In the genomic region with DNA sequence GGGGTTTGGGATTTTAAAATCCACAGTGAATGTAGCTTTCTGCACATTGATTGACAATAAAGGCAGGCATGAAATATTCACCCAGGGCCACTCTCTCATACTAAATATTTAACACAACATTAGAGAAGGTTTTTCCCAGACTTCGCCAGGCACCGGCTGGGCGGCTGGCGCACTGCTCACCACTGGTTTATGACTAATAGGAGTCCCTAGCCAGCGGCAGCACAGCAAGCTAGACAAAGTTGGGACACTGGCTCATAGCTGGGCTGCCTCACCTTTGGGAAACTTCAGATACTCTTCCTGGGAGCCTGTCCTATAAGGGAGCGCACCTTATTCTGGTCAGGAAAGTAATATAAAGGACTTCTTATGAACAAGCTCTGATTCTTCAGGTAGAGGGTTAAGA, we compare ENCODE assay signal across 29 mouse cellular contexts. TPM values are rescaled to one million over a fixed set of nuclear protein-coding genes. Genes with fewer than 3 reads are reported as not detected.
DNase-seq lines count a peak whose midpoint lies in the region; ATAC-seq and TF ChIP-seq lines count a peak whose summit lies in the region.
"Had no signal": no experiment of that assay in that cellular context is flagged by ENCODE, and none has a peak within 500 bp of the region (broad histone marks: within the 10 kb centered on the region; RNA-seq: fewer than 3 reads in every experiment).

No protein-coding gene starts in this region.

- no peaks in the 10 kb centered on the region for H3K9me3 ChIP-seq in kidney, embryonic 15.5 days (replicated peaks)
- H3K9me3 ChIP-seq in limb, embryonic 12.5 days: no peaks in the 10 kb centered on the region
- H3K9me3 ChIP-seq in neural tube, embryonic 13.5 days: no peaks in the 10 kb centered on the region
- H3K9me3 ChIP-seq in liver, embryonic 11.5 days (ENCODE audit: control insufficient read depth, low read length): no peaks in the 10 kb centered on the region
- H3K9me3 ChIP-seq: embryonic facial prominence, embryonic 13.5 days; forebrain, embryonic 12.5 days; heart, embryonic 13.5 days; hindbrain, embryonic 12.5 days; midbrain, embryonic 10.5 days had no signal

- peaks cover 84% of the 10 kb centered on the region for H3K27me3 ChIP-seq in kidney, embryonic 15.5 days
- no peaks in the 10 kb centered on the region for H3K27me3 ChIP-seq in C2C12 (ENCODE audit: control insufficient read depth, insufficient read depth, insufficient read length)
- H3K27me3 ChIP-seq in limb, embryonic 12.5 days: peaks cover 95% of the 10 kb centered on the region
- H3K27me3 ChIP-seq in neural tube, embryonic 13.5 days: peaks cover 99% of the 10 kb centered on the region
- peaks cover 100% of the 10 kb centered on the region for H3K27me3 ChIP-seq in liver, embryonic 11.5 days (replicated peaks; ENCODE audit: control insufficient read depth, insufficient read depth, low read length)

- no peak overlapping the region for H3K27ac ChIP-seq in kidney, embryonic 15.5 days
- H3K27ac ChIP-seq in limb, embryonic 12.5 days: peak overlapping the region; percentile 89
- peak overlapping the region; percentile 38; the same call in 1 of the 2 replicates for H3K27ac ChIP-seq in neural tube, embryonic 13.5 days (replicated peaks)
- H3K27ac ChIP-seq in liver, embryonic 11.5 days (ENCODE audit: low read depth, low read length): no peak overlapping the region
- H3K27ac ChIP-seq: embryonic facial prominence, embryonic 13.5 days; forebrain, embryonic 12.5 days; heart, adult 2 months; heart, embryonic 13.5 days; hindbrain, embryonic 12.5 days; midbrain, embryonic 10.5 days had no signal

- H3ac ChIP-seq in C2C12 (ENCODE audit: control insufficient read depth, insufficient read length, low read depth): peak overlapping the region; percentile 18

- 30% methylated on average over 6 of the region's 6 CpGs for WGBS in kidney, embryonic 15.5 days
- WGBS in limb, embryonic 12.5 days: under 1% methylated on average over 6 of the region's 6 CpGs
- WGBS in neural tube, embryonic 13.5 days: 3% methylated on average over 6 of the region's 6 CpGs
- WGBS in liver, embryonic 11.5 days: 7% methylated on average over 6 of the region's 6 CpGs

- H3K79me2 ChIP-seq in C2C12 (ENCODE audit: control insufficient read depth, insufficient read depth): peaks cover 89% of the 10 kb centered on the region

- peaks cover 46% of the 10 kb centered on the region for H3K79me3 ChIP-seq in C2C12 (ENCODE audit: low read depth)

- peak overlapping the region; percentile 59 for H3K4me3 ChIP-seq in kidney, embryonic 15.5 days (replicated peaks)
- peak overlapping the region; percentile 88 for H3K4me3 ChIP-seq in C2C12 (ENCODE audit: insufficient read depth, poor library complexity, severe bottlenecking)
- H3K4me3 ChIP-seq in limb, embryonic 12.5 days (replicated peaks): peak overlapping the region; percentile 55
- peak overlapping the region; percentile 39 for H3K4me3 ChIP-seq in neural tube, embryonic 13.5 days
- no peak overlapping the region for H3K4me3 ChIP-seq in liver, embryonic 11.5 days (ENCODE audit: low read depth, low read length)
- H3K4me3 ChIP-seq: embryonic facial prominence, embryonic 13.5 days; erythroblast, embryonic 14.5 days; forebrain, embryonic 12.5 days; heart, adult 2 months; heart, embryonic 13.5 days; hindbrain, embryonic 12.5 days; midbrain, embryonic 10.5 days had no signal

- DNase-seq in kidney, postnatal 14 days: no peak
- DNase-seq in liver, embryonic 11.5 days (ENCODE audit: low spot score): no peak
- DNase-seq in thymus, postnatal 4 days: no peak
- DNase-seq: adrenal gland, postnatal 10 days; cerebellum, adult 2 months; cerebellum, postnatal 25 days; embryo, embryonic 11 days; heart, adult 2 months; heart, postnatal 14 days; kidney, adult 18-20 months; layer of hippocampus, postnatal 36 days; lung, adult 18-20 months; lung, postnatal 10 days; right cerebral cortex, adult 18-20 months; right cerebral cortex, postnatal 4 days; thymus, postnatal 14 days had no signal

- H3K4me2 ChIP-seq in kidney, embryonic 15.5 days: peak overlapping the region; percentile 78
- H3K4me2 ChIP-seq in limb, embryonic 12.5 days: peak overlapping the region; percentile 60
- H3K4me2 ChIP-seq in neural tube, embryonic 13.5 days: peak overlapping the region; percentile 46
- H3K4me2 ChIP-seq in liver, embryonic 11.5 days: no peak overlapping the region
- H3K4me2 ChIP-seq: embryonic facial prominence, embryonic 13.5 days; forebrain, embryonic 12.5 days; heart, embryonic 13.5 days; hindbrain, embryonic 12.5 days had no signal

- no peak for ATAC-seq in kidney, embryonic 15.5 days (replicated peaks; ENCODE audit: low FRiP score)
- no peak for ATAC-seq in limb, embryonic 12.5 days (ENCODE audit: insufficient number of reproducible peaks, insufficient read depth, low FRiP score, low TSS enrichment, low read depth)
- no peak for ATAC-seq in neural tube, embryonic 13.5 days (ENCODE audit: low read depth)
- no peak for ATAC-seq in liver, embryonic 11.5 days (replicated peaks; ENCODE audit: low FRiP score)
- ATAC-seq: midbrain, embryonic 16.5 days had no signal

- 0 out of 2 replicates have a peak overlapping the region, but pooled peaks have one; percentile 21 for H3K9ac ChIP-seq in kidney, embryonic 15.5 days
- H3K9ac ChIP-seq in limb, embryonic 12.5 days (replicated peaks): peak overlapping the region; percentile 81; the same call in 1 of the 2 replicates
- peak overlapping the region; percentile 68; the same call in 1 of the 2 replicates for H3K9ac ChIP-seq in neural tube, embryonic 13.5 days
- no peak overlapping the region for H3K9ac ChIP-seq in liver, embryonic 11.5 days (ENCODE audit: low read depth, low read length)
- H3K9ac ChIP-seq: embryonic facial prominence, embryonic 13.5 days; forebrain, embryonic 12.5 days; heart, embryonic 13.5 days; hindbrain, embryonic 12.5 days had no signal

- no peaks in the 10 kb centered on the region for H3K36me3 ChIP-seq in kidney, embryonic 15.5 days
- H3K36me3 ChIP-seq in C2C12 (ENCODE audit: control insufficient read depth, insufficient read depth): peaks cover 7% of the 10 kb centered on the region
- no peaks in the 10 kb centered on the region for H3K36me3 ChIP-seq in limb, embryonic 12.5 days
- H3K36me3 ChIP-seq in neural tube, embryonic 13.5 days: no peaks in the 10 kb centered on the region
- no peaks in the 10 kb centered on the region for H3K36me3 ChIP-seq in liver, embryonic 11.5 days (ENCODE audit: control insufficient read depth, insufficient read depth, low read length)
- H3K36me3 ChIP-seq: embryonic facial prominence, embryonic 13.5 days; forebrain, embryonic 12.5 days; heart, embryonic 13.5 days; hindbrain, embryonic 12.5 days; midbrain, embryonic 10.5 days had no signal

- no peak for TF ChIP-seq CTCF in C2C12 (IDR thresholded peaks at IDR 0.05; ENCODE audit: control insufficient read depth, insufficient read depth, insufficient read length)

- H3K4me1 ChIP-seq in kidney, embryonic 15.5 days: peaks cover 56% of the 10 kb centered on the region
- H3K4me1 ChIP-seq in limb, embryonic 12.5 days (replicated peaks): peaks cover 62% of the 10 kb centered on the region
- H3K4me1 ChIP-seq in neural tube, embryonic 13.5 days (replicated peaks): no peaks in the 10 kb centered on the region
- H3K4me1 ChIP-seq in liver, embryonic 11.5 days (replicated peaks; ENCODE audit: control insufficient read depth, insufficient read depth, low read length): no peaks in the 10 kb centered on the region
- H3K4me1 ChIP-seq: embryonic facial prominence, embryonic 13.5 days; forebrain, embryonic 12.5 days; hindbrain, embryonic 12.5 days had no signal

TF ChIP-seq in C2C12, 6 proteins besides CTCF, POLR2A, EP300 and RAD21:
- TF ChIP-seq CEBPB (IDR thresholded peaks at IDR 0.05; ENCODE audit: low read depth) (no peak), FOSL1 (IDR thresholded peaks at IDR 0.05; ENCODE audit: insufficient read depth, low read length, poor library complexity, severe bottlenecking) (no peak), USF1 (IDR thresholded peaks at IDR 0.05; ENCODE audit: low read depth) (no peak)

RNA-seq across cellular contexts. Expression of a gene that starts 0.7 kb away (rescaled TPM):
- 1.7 and 2.9 TPM in 2 replicates for polyA plus RNA-seq in kidney, embryonic 15.5 days (2015; fragmentation: Nextera tagmentation; extraction: Ambion mirVana)
- polyA plus RNA-seq in C2C12 (2012; fragmentation: generic; extraction: Trizol): 34.6 TPM
- 3.5 and 5.2 TPM in 2 replicates for polyA plus RNA-seq in limb, embryonic 12.5 days (2016; fragmentation: Nextera tagmentation; extraction: Ambion mirVana)
- polyA plus RNA-seq in neural tube, embryonic 13.5 days (2015; fragmentation: Nextera tagmentation; extraction: Ambion mirVana): 2.6 and 3.8 TPM in 2 replicates
- polyA plus RNA-seq in liver, embryonic 11.5 days (2014; fragmentation: Nextera tagmentation; extraction: Ambion mirVana): not detected in 2 replicates
- polyA plus RNA-seq: cerebellum, adult 2 months; embryonic facial prominence, embryonic 13.5 days; erythroblast, embryonic 14.5 days; forebrain, embryonic 12.5 days; heart, adult 2 months; heart, embryonic 13.5 days; hindbrain, embryonic 12.5 days; liver, adult 2 months; midbrain, embryonic 10.5 days; midbrain, embryonic 16.5 days; stomach, embryonic 14.5 days had no signal

RNA-seq across cellular contexts. Expression of a gene that starts 13.0 kb away (rescaled TPM):
- polyA plus RNA-seq in kidney, embryonic 15.5 days (2015; fragmentation: Nextera tagmentation; extraction: Ambion mirVana): 52.4 and 53.5 TPM in 2 replicates
- 49.6 TPM for polyA plus RNA-seq in C2C12 (2012; fragmentation: generic; extraction: Trizol)
- polyA plus RNA-seq in limb, embryonic 12.5 days (2016; fragmentation: Nextera tagmentation; extraction: Ambion mirVana): 20.7 and 21.2 TPM in 2 replicates
- polyA plus RNA-seq in neural tube, embryonic 13.5 days (2015; fragmentation: Nextera tagmentation; extraction: Ambion mirVana): 58.5 and 92.4 TPM in 2 replicates
- polyA plus RNA-seq in liver, embryonic 11.5 days (2014; fragmentation: Nextera tagmentation; extraction: Ambion mirVana): 0.18 and 0.43 TPM in 2 replicates
- polyA plus RNA-seq: cerebellum, adult 2 months; erythroblast, embryonic 14.5 days; forebrain, embryonic 12.5 days; heart, adult 2 months; heart, embryonic 13.5 days; hindbrain, embryonic 12.5 days; liver, adult 2 months; midbrain, embryonic 10.5 days; midbrain, embryonic 16.5 days; stomach, embryonic 14.5 days had no signal

RNA-seq across cellular contexts. Expression of a gene that starts 13.7 kb away (rescaled TPM):
- 3.6 and 4.8 TPM in 2 replicates for polyA plus RNA-seq in kidney, embryonic 15.5 days (2015; fragmentation: Nextera tagmentation; extraction: Ambion mirVana)
- polyA plus RNA-seq in C2C12 (2012; fragmentation: generic; extraction: Trizol): 1.6 TPM
- polyA plus RNA-seq in limb, embryonic 12.5 days (2016; fragmentation: Nextera tagmentation; extraction: Ambion mirVana): 6.3 and 12.2 TPM in 2 replicates
- polyA plus RNA-seq in neural tube, embryonic 13.5 days (2015; fragmentation: Nextera tagmentation; extraction: Ambion mirVana): 18.8 and 32.2 TPM in 2 replicates
- 4.1 and 5.3 TPM in 2 replicates for polyA plus RNA-seq in liver, embryonic 11.5 days (2014; fragmentation: Nextera tagmentation; extraction: Ambion mirVana)
- polyA plus RNA-seq: erythroblast, embryonic 14.5 days; forebrain, embryonic 12.5 days; liver, adult 2 months; midbrain, embryonic 16.5 days had no signal

RNA-seq across cellular contexts. Expression of a gene that starts 17.0 kb away (rescaled TPM):
- polyA plus RNA-seq in kidney, embryonic 15.5 days (2015; fragmentation: Nextera tagmentation; extraction: Ambion mirVana): not detected in 2 replicates
- polyA plus RNA-seq in C2C12 (2012; fragmentation: generic; extraction: Trizol): 4.9 TPM
- polyA plus RNA-seq in limb, embryonic 12.5 days (2016; fragmentation: Nextera tagmentation; extraction: Ambion mirVana): 2.0 and 2.8 TPM in 2 replicates
- 7.8 and 12.0 TPM in 2 replicates for polyA plus RNA-seq in neural tube, embryonic 13.5 days (2015; fragmentation: Nextera tagmentation; extraction: Ambion mirVana)
- not detected in 2 replicates for polyA plus RNA-seq in liver, embryonic 11.5 days (2014; fragmentation: Nextera tagmentation; extraction: Ambion mirVana)
- polyA plus RNA-seq: cerebellum, adult 2 months; embryonic facial prominence, embryonic 13.5 days; erythroblast, embryonic 14.5 days; forebrain, embryonic 12.5 days; heart, adult 2 months; heart, embryonic 13.5 days; hindbrain, embryonic 12.5 days; liver, adult 2 months; midbrain, embryonic 10.5 days; midbrain, embryonic 16.5 days; stomach, embryonic 14.5 days had no signal

RNA-seq across cellular contexts. Expression of a gene that starts 22.7 kb away (rescaled TPM):
- 10.0 and 10.7 TPM in 2 replicates for polyA plus RNA-seq in kidney, embryonic 15.5 days (2015; fragmentation: Nextera tagmentation; extraction: Ambion mirVana)
- 9.4 TPM for polyA plus RNA-seq in C2C12 (2012; fragmentation: generic; extraction: Trizol)
- polyA plus RNA-seq in limb, embryonic 12.5 days (2016; fragmentation: Nextera tagmentation; extraction: Ambion mirVana): 3.6 TPM in 2 replicates
- 40.9 and 43.4 TPM in 2 replicates for polyA plus RNA-seq in neural tube, embryonic 13.5 days (2015; fragmentation: Nextera tagmentation; extraction: Ambion mirVana)
- polyA plus RNA-seq in liver, embryonic 11.5 days (2014; fragmentation: Nextera tagmentation; extraction: Ambion mirVana): 0.22 and 0.49 TPM in 2 replicates
- polyA plus RNA-seq: cerebellum, adult 2 months; embryonic facial prominence, embryonic 13.5 days; erythroblast, embryonic 14.5 days; forebrain, embryonic 12.5 days; heart, adult 2 months; heart, embryonic 13.5 days; hindbrain, embryonic 12.5 days; liver, adult 2 months; midbrain, embryonic 10.5 days; midbrain, embryonic 16.5 days; stomach, embryonic 14.5 days had no signal

Comparison
In these comparisons a context has a peak if more than half of its experiments do, and no peak if none do; other contexts are left out.
1. H3K27ac ChIP-seq: peak in limb, embryonic 12.5 days (single experiment) and neural tube, embryonic 13.5 days (single experiment); none in kidney, embryonic 15.5 days (single experiment) and liver, embryonic 11.5 days (single experiment).
2. RNA of a gene that starts 13.0 kb away (polyA plus RNA-seq): 58.5 to 92.4 TPM in neural tube, embryonic 13.5 days, 52.4 to 53.5 TPM in kidney, embryonic 15.5 days, 49.6 TPM in C2C12 (single experiment) and 20.7 to 21.2 TPM in limb, embryonic 12.5 days; 0.18 to 0.43 TPM in liver, embryonic 11.5 days; every median in the first group is over 10 times any median in the second.